Mouse (Mus musculus): ENCODE measurements at regions not wholly inside any gene's neighbourhood (a gene's known extent, or its start where the extent isn't known, plus 50 kb on each side); places are given as distances from the start of the nearest gene placed in this dataset.

DNA sequence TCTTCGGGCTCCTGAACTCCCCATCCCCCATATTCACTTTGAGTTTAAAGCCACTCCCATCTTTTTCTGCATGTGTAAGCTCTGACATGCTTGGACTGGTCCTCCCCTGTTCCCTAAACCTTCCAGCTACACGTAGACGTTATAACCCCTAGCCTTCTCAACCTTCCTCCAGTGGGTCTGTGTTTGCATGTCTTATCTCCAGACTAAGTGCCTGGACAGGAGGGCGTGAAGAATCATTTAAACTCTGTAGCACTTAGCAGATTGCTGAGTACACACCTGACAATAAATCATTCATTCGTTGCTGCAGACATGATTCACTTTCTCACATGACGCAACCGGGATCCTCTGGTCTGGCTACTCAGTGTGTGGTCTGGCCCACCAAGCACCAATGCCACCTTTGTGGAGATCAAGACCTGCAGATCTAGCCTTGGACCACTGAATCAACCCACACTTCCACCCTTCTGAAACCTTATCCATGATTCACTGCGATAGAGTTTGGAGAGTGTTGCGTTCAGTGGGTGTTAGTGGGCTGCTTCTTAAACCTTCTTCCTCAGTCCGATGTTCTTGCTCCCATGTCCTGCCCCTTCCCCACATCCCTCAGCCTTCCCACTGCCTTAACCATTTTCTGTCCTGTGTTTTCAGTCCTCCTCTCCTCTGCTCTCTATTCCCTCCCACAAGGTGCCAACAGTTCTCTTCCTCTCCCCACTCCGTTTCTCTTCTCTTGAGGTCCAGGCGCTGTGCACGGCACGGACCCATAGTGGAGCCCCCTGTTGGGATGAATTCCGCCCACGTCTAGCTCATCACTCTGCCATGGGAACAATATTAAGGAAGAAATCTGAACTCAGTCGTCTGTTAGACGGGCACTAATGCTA lies 541.3 kb upstream of the Gm19410 start:
- H3K9me3 ChIP-seq (replicated peaks; ENCODE audit: insufficient read depth, low read length) = no peaks in the 10 kb centered on the region
- H3K4me1 ChIP-seq (ENCODE audit: control insufficient read depth in 1 of 2, insufficient read depth in 2 of 2, low read length in 2 of 2) = no peaks in the 10 kb centered on the region
- no peaks in the 10 kb centered on the region for H3K79me2 ChIP-seq (ENCODE audit: control insufficient read depth, insufficient read depth, low read length, poor library complexity)
- no peaks in the 10 kb centered on the region for H3K27me3 ChIP-seq (ENCODE audit: control insufficient read depth in 1 of 2, insufficient read depth in 2 of 2, low read length in 2 of 2)
- H3K9ac ChIP-seq (ENCODE audit: control insufficient read depth, low read depth, low read length, poor library complexity, severe bottlenecking) = no peak overlapping the region
- no peak for DNase-seq (ENCODE audit: low read depth, low spot score)
- TF ChIP-seq MAZ (IDR thresholded peaks at IDR 0.05; ENCODE audit: low read depth, low read length) (no peak), MYC (IDR thresholded peaks at IDR 0.05; ENCODE audit: low read depth, low read length) (no peak), ZKSCAN1 (IDR thresholded peaks at IDR 0.05; ENCODE audit: low read depth, low read length) (no peak), TAL1 (IDR thresholded peaks at IDR 0.05; ENCODE audit: low read length) (no peak), CHD2 (IDR thresholded peaks at IDR 0.05; ENCODE audit: low read length) (no peak), ZNF384 (IDR thresholded peaks at IDR 0.05; ENCODE audit: low read depth, low read length) (no peak), MYB (IDR thresholded peaks at IDR 0.05; ENCODE audit: low read depth, low read length) (no peak), GABPA (IDR thresholded peaks at IDR 0.05; ENCODE audit: low read depth, low read length) (no peak), NRF1 (IDR thresholded peaks at IDR 0.05; ENCODE audit: insufficient read depth, low read depth, low read length, poor library complexity, severe bottlenecking) (no peak), NELFE (IDR thresholded peaks at IDR 0.05; ENCODE audit: low read depth, low read length) (no peak), SIN3A (IDR thresholded peaks at IDR 0.05; ENCODE audit: low read length) (no peak), POLR2A (IDR thresholded peaks at IDR 0.05; ENCODE audit: control insufficient read depth in 1 of 2, insufficient read depth in 1 of 2, low read depth in 1 of 2, low read length in 2 of 2, poor library complexity in 1 of 2) (no peak), RAD21 (IDR thresholded peaks at IDR 0.05; ENCODE audit: low read depth, low read length) (no peak), ETS1 (IDR thresholded peaks at IDR 0.05; ENCODE audit: low read depth, low read length) (no peak), EP300 (IDR thresholded peaks at IDR 0.05; ENCODE audit: low read depth in 1 of 2, low read length in 2 of 2) (no peak), SMC3 (IDR thresholded peaks at IDR 0.05; ENCODE audit: low read depth, low read length) (no peak), HCFC1 (IDR thresholded peaks at IDR 0.05; ENCODE audit: low read depth, low read length) (no peak), KAT2A (conservative IDR thresholded peaks at IDR 0.05; ENCODE audit: low read depth, low read length) (no peak)
- no peaks in the 10 kb centered on the region for H3K36me3 ChIP-seq (ENCODE audit: control insufficient read depth in 1 of 2, insufficient read depth in 2 of 2, low read length in 2 of 2)
- H3K27ac ChIP-seq (ENCODE audit: control insufficient read depth, low read depth, low read length) = no peak overlapping the region
- H3K4me3 ChIP-seq (ENCODE audit: control insufficient read depth in 1 of 2, insufficient read depth in 1 of 2, low read depth in 2 of 2, low read length in 2 of 2) = no peak overlapping the region

DNA sequence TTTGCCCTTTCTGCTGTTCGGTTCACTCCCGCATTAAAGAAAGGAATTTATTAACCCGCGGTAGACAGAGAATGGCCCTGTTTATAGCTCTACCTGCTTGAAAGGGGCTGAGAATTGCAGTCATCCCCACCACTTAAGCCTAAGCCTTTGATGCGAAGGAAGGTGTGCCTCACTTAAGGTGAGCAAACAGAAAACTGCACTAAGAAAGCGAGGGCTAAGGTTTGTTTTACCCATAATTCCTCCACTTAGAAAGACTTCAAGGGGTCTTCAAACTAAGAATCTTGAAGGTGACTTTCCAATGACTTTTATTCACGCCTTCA lies 540.7 kb upstream of the Gm19410 start:
- no peaks in the 10 kb centered on the region for H3K4me1 ChIP-seq (ENCODE audit: control insufficient read depth in 1 of 2, insufficient read depth in 2 of 2, low read length in 2 of 2)
- no peaks in the 10 kb centered on the region for H3K36me3 ChIP-seq (ENCODE audit: control insufficient read depth in 1 of 2, insufficient read depth in 2 of 2, low read length in 2 of 2)
- H3K79me2 ChIP-seq (ENCODE audit: control insufficient read depth, insufficient read depth, low read length, poor library complexity) = no peaks in the 10 kb centered on the region
- TF ChIP-seq POLR2AphosphoS5 (IDR thresholded peaks at IDR 0.05; ENCODE audit: borderline replicate concordance, low read depth, low read length) (no peak), SMC3 (IDR thresholded peaks at IDR 0.05; ENCODE audit: low read depth, low read length) (no peak), E2F4 (IDR thresholded peaks at IDR 0.05; ENCODE audit: borderline replicate concordance, low read depth, low read length) (no peak), HCFC1 (IDR thresholded peaks at IDR 0.05; ENCODE audit: low read depth, low read length) (no peak), ZC3H11A (IDR thresholded peaks at IDR 0.05; ENCODE audit: low read depth, low read length) (no peak), ZKSCAN1 (IDR thresholded peaks at IDR 0.05; ENCODE audit: low read depth, low read length) (no peak), TBP (IDR thresholded peaks at IDR 0.05; ENCODE audit: low read depth, low read length) (no peak), GATA1 (IDR thresholded peaks at IDR 0.05; ENCODE audit: low read depth, low read length) (no peak), EP300 (IDR thresholded peaks at IDR 0.05; ENCODE audit: low read depth in 1 of 2, low read length in 2 of 2) (no peak), GABPA (IDR thresholded peaks at IDR 0.05; ENCODE audit: low read depth, low read length) (no peak), RCOR1 (IDR thresholded peaks at IDR 0.05; ENCODE audit: low read depth, low read length) (no peak), ETS1 (IDR thresholded peaks at IDR 0.05; ENCODE audit: low read depth, low read length) (no peak), TCF12 (IDR thresholded peaks at IDR 0.05; ENCODE audit: low read depth, low read length) (no peak)
- no peak overlapping the region for H3K4me3 ChIP-seq (ENCODE audit: control insufficient read depth in 1 of 2, insufficient read depth in 1 of 2, low read depth in 2 of 2, low read length in 2 of 2)
- DNase-seq (ENCODE audit: low read depth, low spot score) = no peak
- H3K9me3 ChIP-seq (replicated peaks; ENCODE audit: insufficient read depth, low read length) = no peaks in the 10 kb centered on the region
- H3K9ac ChIP-seq (ENCODE audit: control insufficient read depth, low read depth, low read length, poor library complexity, severe bottlenecking) = no peak overlapping the region
- H3K27me3 ChIP-seq (ENCODE audit: control insufficient read depth in 1 of 2, insufficient read depth in 2 of 2, low read length in 2 of 2) = no peaks in the 10 kb centered on the region
- no peak overlapping the region for H3K27ac ChIP-seq (ENCODE audit: control insufficient read depth, low read depth, low read length)
